Mouse (Mus musculus) heart, postnatal 4 days (tissue): ENCODE measurements around the gene Krtap28-10. TPM values are rescaled to one million over a fixed set of nuclear protein-coding genes. Genes with fewer than 3 reads are reported as not detected.
A peak's percentile ranks its signal among the peaks of the same experiment; 100 is the strongest.

Experiments used
- DNase-seq: peaks from one replicate; pipeline ENCODE4 v3.0.0; 2021
- total RNA-seq, 2 experiments: library from RNA; stranded (reverse); gene quantifications; 2 replicates each; pipeline ENCODE4 v1.2.3; 2021

Gene Krtap28-10
- total RNA-seq, result not detected

- no peak for DNase-seq
Observed at GRCm38 (mm10) chr1:83042380-83042779, at the start of gene Krtap28-10. Gene Krtap28-10, minus strand, starts transcription at chr1:83042480.

DNA sequence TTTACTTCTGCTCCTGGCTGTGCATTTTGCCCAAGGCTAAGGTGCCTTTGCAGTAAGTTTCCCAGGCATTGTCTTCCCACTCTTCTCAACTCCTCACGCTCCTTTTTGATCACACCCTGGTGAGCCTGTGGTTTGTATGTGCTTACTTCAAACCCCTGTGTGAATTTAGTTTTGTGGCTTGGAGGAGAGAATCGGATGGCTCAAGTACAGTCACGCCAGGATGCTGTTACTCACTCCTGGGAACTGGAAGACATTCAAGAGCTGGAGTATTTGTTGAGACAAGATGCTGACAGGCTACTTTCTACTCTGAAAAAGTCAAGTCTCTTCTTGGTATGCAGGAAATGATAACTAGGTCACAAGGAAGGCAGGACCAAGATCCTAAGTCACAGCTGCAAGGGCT is 49.0 kb upstream of the Krtap28-10 start:
- no peak for DNase-seq

DNA sequence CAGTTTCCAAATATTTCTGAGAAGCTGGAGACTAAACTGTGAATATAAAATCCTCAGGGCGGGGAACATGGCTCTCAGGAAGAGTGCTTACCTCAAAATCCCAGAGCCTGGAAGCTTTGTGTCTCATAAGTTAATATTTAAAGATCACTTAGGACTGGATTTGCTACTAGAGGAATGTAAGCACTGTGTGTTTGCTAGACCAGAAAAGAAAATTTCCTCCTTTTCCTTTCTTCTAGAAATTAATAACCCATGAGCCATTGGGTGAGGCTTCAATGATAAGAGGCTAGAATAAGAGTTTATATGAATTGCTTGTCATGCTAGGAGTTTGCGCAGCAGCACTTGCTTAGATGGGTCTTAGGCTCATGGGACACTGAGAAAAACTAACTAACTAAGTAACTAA is 42.5 kb upstream of the Krtap28-10 start:
- DNase-seq, result no peak

GRCm38 (mm10) chr1:83077016-83077415 is 34.7 kb upstream of the Krtap28-10 start:
- no peak for DNase-seq

DNA sequence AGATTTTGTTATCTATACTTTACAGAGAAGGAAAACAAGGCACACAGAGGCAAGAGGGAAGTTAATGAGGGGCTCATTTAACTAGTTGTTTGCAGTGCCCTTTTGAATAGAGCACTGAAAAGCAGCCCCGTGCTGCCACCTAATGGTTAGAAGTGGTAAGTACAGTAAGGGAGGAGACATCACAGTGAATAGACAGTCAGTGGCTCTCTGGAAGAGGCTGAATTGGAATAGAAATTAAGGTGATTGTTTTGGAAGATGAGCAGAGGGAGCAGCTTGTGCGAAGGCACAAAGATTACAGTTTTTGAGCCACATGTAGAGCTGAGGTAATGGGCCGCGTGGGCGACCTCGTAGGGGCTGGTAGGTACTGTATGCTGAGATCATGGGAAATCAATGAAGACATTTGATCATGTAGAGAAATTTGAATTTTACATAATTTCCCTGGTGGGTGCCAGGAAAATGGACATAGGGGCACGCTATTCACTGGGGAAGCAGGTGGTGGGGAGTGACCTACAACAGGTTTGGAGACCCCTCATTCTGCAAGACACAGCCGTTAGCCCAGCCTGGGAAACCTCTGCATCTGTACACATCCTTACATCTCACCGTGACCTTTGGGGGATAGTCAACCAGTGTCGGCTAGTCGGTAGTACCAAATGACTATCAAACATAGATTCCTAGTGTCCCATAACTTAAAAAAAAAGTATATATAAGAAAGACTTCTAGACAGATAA is 34.1 kb upstream of the Krtap28-10 start:
- peak; percentile 34 for DNase-seq

DNA sequence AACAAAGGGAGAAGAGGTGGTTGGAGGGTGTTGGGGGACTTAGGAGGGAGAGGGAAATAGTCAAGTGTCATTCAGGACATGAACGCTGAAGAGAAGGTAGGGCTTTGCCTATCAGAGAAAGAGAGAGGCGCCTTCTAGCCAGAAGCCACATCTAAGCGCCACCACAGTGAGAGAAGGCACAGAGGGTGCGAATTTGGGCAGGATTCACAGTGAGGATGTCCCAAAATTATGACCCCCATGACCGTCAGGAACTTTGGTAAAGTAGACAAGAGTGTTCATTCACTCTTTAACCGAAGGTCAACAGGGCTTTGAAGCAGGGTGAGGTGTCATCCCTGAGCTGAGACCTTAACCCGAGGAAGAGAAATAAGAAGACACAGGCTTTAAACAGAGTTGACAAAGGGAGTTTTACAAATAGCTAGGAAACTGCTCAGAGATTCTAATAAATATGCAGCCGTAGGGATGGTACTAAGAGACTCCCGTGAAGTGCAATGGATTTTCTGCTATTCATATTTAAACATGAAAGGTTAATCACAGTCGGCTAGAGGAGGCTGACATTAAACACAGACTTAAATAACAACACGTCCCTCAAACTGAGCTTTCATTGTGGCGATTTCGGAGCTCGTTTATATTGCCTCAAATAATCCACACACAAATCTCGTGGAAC is 33.4 kb upstream of the Krtap28-10 start:
- DNase-seq, result no peak

DNA sequence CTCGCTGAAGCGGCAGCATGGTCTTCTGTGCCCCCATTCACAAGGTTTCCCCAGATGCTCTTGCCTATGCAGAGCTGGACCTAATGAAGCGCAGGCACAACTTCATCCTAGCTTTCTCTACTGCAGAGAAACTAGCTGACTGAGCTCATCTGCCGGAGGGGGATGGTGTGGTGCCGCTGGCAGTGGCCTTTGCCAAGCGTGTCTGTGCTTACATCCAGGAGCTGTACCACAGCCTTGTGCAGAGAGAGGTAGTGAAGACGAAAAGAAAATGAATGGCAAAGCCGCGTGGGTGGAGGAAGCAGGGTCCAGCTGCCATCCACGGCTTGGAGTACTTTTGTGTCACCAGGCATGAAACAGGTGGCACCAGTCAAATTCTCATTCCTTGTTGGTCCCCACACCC is 24.9 kb upstream of the Krtap28-10 start:
- no peak for DNase-seq

DNA sequence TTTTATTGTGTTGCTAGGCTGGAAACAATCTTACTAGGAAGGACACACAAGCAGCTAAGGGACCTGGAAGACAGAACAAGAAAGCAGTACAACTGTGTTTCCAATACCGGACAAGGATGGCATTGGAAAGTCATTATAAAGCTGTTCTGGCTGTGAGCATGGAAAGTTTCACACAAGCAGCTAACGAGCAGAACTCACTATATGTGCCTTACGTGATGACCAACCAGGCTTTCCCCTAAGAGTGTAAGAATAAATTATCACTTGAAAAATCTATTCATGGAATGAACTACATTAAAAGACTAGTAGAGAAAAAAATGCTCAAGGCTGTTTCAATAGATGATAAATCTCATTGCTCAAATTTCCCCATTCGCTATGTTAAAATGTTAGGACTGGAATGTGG is 24.3 kb upstream of the Krtap28-10 start:
- no peak for DNase-seq

- DNase-seq, result peak; percentile 14
Observed at GRCm38 (mm10) chr1:83064851-83065250, 22.6 kb upstream of the Krtap28-10 start.

- no peak for DNase-seq
Observed at GRCm38 (mm10) chr1:83060643-83061042, 18.4 kb upstream of the Krtap28-10 start, which contains the start of gene Krtap28-13. Gene Krtap28-13, plus strand, starts transcription at chr1:83060930.

GRCm38 (mm10) chr1:83059278-83059677 is 17.0 kb upstream of the Krtap28-10 start, which contains the start of gene A030005K14Rik:
Gene A030005K14Rik, minus strand, starts transcription at chr1:83059378.
- no peak for DNase-seq

DNA sequence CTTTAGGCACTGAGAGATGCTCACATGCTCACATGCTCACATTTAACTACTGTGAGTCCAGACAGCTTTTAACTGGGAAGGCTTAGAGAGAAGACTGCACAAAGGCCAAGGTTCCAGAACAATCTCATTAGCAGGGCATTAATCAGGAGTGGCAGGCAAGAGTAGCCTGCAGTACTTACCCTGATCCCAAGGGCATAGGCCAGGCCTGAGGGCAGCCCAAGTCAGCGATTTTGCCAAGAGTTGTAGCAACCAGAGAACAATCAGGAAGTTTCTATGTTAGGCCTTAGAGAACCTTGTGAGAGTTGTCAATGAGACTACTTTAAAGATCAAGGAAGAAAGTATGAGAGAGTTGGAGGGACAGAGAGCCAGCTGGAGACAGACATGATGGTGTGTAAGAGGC is 16.2 kb upstream of the Krtap28-10 start:
- DNase-seq, result no peak

DNA sequence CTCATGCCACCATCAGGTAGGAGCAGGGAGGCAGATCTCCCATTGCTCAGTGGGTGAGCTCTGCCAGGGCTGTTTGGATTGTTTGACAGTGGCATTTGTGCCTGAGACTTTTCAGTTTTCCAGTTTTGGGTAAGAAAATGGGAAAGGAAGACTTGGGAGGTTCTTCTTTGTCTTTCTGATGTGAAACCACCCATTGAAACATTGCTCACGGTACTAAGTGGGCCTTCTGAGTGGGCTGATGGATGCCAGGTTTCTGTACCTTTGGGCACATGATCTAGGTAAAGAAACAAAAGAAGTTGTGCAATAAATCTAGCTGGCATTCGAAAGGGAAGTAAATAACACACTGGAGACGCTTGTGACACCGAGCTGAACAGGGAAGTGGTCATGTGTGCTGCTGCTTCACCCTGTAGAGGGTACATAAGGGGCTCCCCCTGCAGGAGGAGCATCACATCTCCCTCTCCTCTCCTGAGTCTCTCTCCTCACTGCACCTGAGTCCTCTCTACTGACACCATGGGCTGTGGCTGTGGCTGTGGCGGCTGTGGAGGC is 2.7 kb upstream of the Krtap28-10 start, which contains the start of gene Gm47969:
Gene Gm47969 (plus strand): TSS at position 51 of the 546 bp plus-strand sequence.
- no peak for DNase-seq

GRCm38 (mm10) chr1:83039080-83039479 is 3.2 kb downstream of the Krtap28-10 start:
- no peak for DNase-seq

- peak; percentile 29 for DNase-seq
Observed at GRCm38 (mm10) chr1:83038109-83038672, 4.1 kb downstream of the Krtap28-10 start, which contains the start of gene Slc19a3. Gene Slc19a3, minus strand, starts transcription at chr1:83038448.

DNA sequence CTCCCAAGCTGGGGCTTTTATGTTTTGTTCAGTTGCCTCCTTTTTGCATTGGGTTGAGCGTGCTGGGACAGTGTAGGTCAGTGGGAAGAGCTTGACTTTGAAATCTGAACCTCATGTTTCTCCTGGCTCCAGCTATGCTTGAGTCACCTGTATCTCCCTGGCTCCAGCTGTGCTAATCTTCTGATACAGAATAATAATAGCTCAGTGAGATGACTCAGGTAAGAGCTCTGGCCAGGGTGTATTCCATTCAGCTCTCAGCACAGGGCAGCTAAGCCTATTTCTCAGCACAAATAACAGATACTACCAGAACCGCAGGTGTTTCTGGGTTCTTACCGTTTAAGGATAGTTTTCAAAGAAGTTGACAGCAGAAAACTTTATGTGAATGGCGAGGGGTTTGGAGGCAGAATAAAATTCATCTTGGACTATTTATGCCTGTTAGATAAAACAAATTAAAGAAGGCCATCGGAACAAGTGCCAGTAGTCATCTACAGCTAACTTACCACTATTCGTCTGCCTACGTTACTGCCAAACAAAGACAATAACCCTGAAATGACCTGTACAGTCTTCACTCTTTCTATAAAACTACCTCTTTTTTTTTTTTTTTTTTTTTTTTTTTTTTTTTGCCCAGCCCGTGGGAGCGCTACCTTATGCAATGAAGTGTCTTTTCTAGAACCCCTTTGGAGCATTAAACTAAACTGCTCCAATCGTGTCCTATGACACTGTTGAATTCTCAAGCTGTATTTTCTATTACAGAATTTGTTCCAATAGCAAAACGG is 5.2 kb downstream of the Krtap28-10 start:
- no peak for DNase-seq

DNA sequence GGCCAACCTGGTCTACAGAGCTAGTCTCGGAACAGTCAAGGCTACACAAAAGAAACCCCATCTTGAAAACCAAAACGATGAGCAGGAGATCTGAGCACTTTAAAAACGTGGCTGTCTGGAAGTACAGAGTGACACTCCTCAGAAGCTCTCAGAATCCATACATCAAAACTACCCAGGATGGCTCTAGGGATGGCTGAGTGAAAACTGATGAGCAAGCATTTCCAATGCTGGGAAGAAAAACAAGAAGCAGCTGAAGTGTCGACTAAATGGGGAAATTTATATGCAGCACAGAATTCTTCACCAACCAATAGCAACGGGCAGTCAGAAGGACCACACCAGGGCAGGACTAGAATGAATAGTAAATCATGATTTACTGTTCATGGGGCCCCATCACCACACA is 7.8 kb downstream of the Krtap28-10 start:
- DNase-seq, result no peak

DNA sequence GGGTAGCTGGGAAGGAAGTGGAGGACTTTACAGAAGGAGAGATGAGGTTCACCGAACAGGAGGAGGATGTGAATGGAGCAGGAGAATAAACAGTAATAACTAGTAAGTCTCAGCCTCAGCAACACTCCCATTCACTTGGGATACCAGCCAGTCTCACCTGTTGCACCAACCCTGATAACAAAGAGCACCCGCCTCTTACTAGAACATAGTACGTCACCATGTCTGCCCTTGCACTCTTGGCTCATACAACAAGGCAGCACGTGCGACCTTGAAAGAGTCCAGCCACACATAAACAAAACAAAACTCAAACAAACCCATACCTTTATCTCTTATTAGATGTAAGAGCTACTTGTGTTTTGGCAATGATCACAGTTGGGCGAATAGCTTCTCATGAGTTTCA is 9.8 kb downstream of the Krtap28-10 start:
- DNase-seq, result no peak

DNA sequence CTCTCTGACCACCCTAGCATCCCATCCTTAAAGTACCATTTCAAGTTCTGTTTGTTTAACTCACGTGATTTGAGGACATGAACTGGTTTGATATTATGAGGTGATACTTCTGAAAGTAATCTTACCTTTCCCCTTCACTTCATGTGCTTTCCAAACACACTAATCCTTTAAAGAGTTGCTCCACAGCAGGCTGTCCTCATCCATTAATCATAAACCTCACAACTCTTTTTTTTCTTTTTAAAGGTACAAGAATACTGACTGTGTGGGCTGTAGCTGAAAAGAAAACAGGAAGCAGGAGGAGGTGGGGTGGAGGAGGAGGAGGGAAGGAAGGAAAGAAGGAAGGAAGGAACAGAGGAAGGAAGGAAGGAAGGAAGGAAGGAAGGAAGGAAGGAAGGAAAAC is 10.3 kb downstream of the Krtap28-10 start:
- no peak for DNase-seq

- DNase-seq, result no peak
Observed at GRCm38 (mm10) chr1:83016556-83016955, 25.7 kb downstream of the Krtap28-10 start.

DNA sequence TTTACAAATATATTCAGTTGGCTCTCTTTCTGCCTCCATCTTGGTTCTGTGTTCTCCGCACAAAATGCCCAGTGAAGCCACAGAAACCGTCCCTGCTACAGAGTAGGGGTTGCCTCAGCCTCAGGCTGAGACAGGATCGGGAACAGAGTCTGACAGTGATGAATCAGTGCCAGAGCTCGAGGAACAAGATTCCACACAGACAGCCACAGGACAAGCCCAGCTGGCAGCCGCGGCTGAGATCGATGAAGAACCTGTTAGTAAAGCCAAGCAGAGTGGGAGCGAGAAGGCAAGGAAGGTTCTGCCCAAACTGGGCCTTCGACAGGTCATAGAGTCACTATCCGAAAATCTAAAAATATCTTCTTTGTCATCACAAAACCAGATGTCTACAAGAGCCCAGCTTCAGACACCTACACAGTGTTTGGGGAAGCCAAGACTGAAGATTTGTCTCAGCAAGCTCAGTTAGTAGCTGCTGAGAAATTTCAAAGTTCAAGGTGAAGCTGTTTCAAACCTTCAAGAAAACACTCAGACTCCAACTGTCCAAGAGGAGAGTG is 26.9 kb downstream of the Krtap28-10 start:
- DNase-seq, result no peak

GRCm38 (mm10) chr1:83014477-83014876 is 27.8 kb downstream of the Krtap28-10 start:
- no peak for DNase-seq
